Mouse (Mus musculus) lung, postnatal 0 days (tissue): Measurements from ENCODE around the gene Nol3. TPM values are rescaled to one million over a fixed set of nuclear protein-coding genes. Genes with fewer than 3 reads are reported as not detected.
A peak's percentile ranks its signal among the peaks of the same experiment; 100 is the strongest.

Source experiments
- ATAC-seq: fragments of 200-750 bp; cut with Nextera tagmentation; 2 replicates; pipeline ENCODE4 v1.8.0; 2017; ENCODE audit warnings: moderate library complexity
- DNase-seq: peaks from one replicate; pipeline ENCODE4 v3.0.0-alpha.2; 2016; ENCODE audit warnings: low spot score
- H3K27ac ChIP-seq: fragments of 300-500 bp; sonication (generic); 2 replicates; pipeline ENCODE4 v1.5.1; 2014; ENCODE audit warnings: antibody characterized with exemption, mild to moderate bottlenecking, low read length, mixed read lengths
- H3K27me3 ChIP-seq: fragments of 300-500 bp; sonication (generic); replicated peaks from 2 replicates; pipeline ENCODE4 v1.6.1; 2014; ENCODE audit warnings: low read length, mixed read lengths; ENCODE audit not compliant: insufficient read depth
- H3K36me3 ChIP-seq: fragments of 300-500 bp; sonication (generic); 2 replicates; pipeline ENCODE4 v1.6.1; 2014; ENCODE audit warnings: low read length, mixed read lengths; ENCODE audit not compliant: insufficient read depth
- H3K4me1 ChIP-seq: fragments of 300-500 bp; sonication (generic); 2 replicates; pipeline ENCODE4 v1.6.1; 2014; ENCODE audit warnings: antibody characterized with exemption, low read depth, low read length, mixed read lengths; ENCODE audit not compliant: insufficient read depth
- H3K4me2 ChIP-seq: fragments of 300-500 bp; sonication (generic); replicated peaks from 2 replicates; pipeline ENCODE4 v1.6.1; 2014; ENCODE audit warnings: low read depth, mild to moderate bottlenecking, low read length, moderate library complexity, mixed read lengths
- H3K4me3 ChIP-seq: fragments of 300-500 bp; sonication (generic); 2 replicates; pipeline ENCODE4 v1.5.1; 2014; ENCODE audit warnings: low read depth, low read length
- H3K9ac ChIP-seq: fragments of 300-500 bp; sonication (generic); replicated peaks from 2 replicates; pipeline ENCODE4 v1.6.1; 2014; ENCODE audit warnings: low read depth, mild to moderate bottlenecking
- H3K9me3 ChIP-seq: fragments of 300-500 bp; sonication (generic); 2 replicates; pipeline ENCODE4 v1.6.1; 2016; ENCODE audit warnings: low read length, mixed read lengths
- CTCF ChIP-seq: IDR thresholded peaks from 2 replicates; pipeline ENCODE4 v1.5.1; 2016; ENCODE audit warnings: antibody characterized with exemption, mild to moderate bottlenecking
- EP300 ChIP-seq: IDR thresholded peaks from 2 replicates; pipeline ENCODE4 v1.6.1; 2016; ENCODE audit warnings: antibody characterized with exemption, mild to moderate bottlenecking, control low read depth
- WGBS: fragments of 180-500 bp; shearing (Covaris S2); extraction: QIAGEN DNeasy Blood & Tissue Kit; methylation state at CpG from one replicate; pipeline ENCODE4 v1.1.7; 2014; 5-methylcytosine and 5-hydroxymethylcytosine counted together
- polyA plus RNA-seq: library from polyadenylated mRNA; unstranded; fragments of >200 nt; fragmentation: Nextera tagmentation; extraction: Ambion mirVana; gene quantifications from 2 replicates; pipeline ENCODE4 v1.2.1, GENCODE M21; 2015

Gene Nol3
- polyA plus RNA-seq, 1 experiment from 2014 or later: 1.3 TPM

DNA sequence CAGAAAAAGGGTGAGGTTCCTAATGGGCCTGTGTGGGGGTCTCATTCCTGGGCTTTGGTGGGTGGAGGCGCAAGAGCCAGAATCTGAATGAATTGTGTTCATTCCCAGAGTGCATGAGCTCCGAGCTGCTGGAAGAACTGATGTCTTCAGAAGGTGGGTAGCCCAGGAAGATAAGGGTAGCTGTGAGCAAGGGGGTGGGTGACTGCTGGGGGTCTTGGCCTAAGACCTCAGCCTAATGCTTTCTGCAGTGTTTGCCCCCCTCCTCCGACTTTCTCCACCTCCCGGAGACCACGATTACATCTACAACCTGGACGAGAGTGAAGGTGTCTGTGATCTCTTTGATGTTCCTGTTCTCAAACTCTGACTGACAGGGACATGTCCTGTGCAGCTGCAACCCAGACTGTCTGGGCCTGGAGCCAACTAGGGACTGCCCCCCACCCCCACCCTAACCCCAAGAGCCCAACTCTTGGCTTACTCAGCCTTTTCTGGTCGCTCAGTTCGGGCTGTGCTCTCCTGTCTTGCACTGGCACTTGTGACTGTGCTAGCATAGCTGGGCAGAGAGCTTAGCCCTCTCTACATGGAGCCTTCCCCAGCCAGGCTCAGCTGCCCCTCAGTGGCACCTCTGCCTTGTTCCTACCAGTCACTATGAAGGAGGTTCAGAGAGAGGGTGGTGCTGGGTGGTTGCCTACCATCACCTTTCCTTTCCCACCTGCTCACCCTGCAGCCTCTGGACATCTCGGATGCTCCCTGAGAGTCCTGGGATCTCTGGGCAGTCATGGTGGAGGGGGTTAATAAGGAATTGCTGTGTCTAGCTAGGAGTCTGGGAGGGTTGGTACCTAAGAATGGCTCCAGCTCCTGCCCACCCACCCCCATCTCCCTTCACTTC is 28.6 kb downstream of the Nol3 start:
- H3K27ac ChIP-seq: peak overlapping the region; percentile 71
- DNase-seq: peak; percentile 36
- H3K4me2 ChIP-seq: no peak overlapping the region
- TF ChIP-seq EP300: no peak
- TF ChIP-seq CTCF: no peak
- H3K9ac ChIP-seq: no peak overlapping the region
- 42% methylated on average over 9 of the region's 9 CpGs for WGBS
- H3K4me1 ChIP-seq: peaks cover 11% of the 10 kb centered on the region; the same call in 1 of the 2 replicates
- peaks cover 38% of the 10 kb centered on the region for H3K36me3 ChIP-seq
- no peaks in the 10 kb centered on the region for H3K9me3 ChIP-seq
- ATAC-seq: peak; percentile 8
- H3K4me3 ChIP-seq: no peak overlapping the region
- no peaks in the 10 kb centered on the region for H3K27me3 ChIP-seq

DNA sequence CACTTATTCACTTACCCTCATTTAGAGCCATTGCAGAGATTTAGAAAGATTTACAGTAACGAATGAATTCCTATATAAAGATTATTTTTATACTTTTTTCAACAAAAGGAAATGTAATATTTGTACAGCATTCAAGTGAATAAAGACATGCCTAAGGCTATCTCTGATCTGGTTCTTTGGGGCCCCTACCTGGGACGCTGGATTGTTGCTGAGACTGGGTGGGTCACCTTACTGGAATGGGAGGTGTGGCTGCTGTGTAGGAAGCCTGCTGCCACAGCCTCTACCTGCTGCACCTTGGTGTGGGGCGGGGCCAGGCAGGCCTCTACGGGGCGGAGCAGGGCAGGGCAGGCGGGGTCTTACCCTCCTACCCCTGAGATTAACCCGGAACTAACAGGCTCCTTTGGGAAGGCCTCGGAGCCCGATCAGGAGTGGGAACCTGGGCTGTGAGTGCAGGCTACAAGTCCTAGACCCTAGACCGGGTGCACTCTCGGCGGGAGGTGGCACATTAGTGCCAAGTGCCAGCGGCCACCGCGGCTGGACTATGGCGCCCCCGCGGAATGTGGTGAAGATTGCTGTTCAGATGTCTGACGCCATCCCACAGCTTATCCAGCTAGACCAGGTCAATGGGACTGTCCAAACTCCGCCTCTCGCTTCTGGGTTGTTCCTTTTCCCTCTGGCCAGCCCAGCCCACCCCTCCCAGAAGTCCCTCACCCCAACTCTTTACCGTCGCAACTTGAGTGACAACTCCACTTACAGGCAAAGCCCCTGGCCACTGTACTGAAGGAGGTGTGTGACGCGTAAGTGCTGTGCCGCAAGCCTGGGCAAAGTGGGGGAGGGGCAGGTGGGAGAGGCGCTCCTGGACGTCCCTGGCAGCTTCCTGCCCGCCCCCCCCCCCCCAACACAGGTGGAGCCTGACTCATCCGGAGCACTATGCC is 29.5 kb downstream of the Nol3 start, which contains the start of gene Elmo3:
Gene Elmo3, plus strand, starts transcription at position 391 of the 935 bp plus-strand sequence.
- 0 out of 2 replicates have a peak within 1 kb of the TSS, but pooled peaks have one; percentile 16 for H3K9ac ChIP-seq

DNA sequence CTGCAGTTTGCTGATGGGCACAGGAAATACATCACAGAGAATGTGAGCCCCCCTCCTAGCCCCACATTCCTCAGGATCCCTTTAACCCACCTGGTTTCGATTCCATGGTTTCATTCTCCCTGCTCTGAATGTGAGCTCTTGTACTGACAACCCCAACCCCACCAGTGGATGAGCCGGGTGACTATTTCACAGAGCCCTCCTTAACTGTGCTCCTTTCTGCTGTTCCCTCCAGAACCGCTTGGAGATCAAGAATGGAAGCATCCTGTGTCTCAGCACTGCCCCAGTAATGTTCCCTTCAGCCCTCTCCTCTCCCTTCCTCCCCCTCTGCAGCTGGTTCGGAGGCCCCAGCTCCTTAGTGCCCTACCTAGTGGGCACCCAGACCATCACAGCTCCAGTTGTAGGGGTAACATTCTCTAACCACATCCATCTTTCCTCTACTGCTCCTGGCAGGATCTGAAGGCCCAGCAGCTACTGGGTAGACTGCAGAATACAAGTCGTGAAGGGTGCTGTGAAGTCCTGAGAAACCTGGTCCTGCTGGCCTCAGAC is 30.3 kb downstream of the Nol3 start:
- peak overlapping the region; percentile 59 for H3K4me2 ChIP-seq
- no peak for DNase-seq
- no peaks in the 10 kb centered on the region for H3K27me3 ChIP-seq
- H3K27ac ChIP-seq: peak overlapping the region; percentile 87
- H3K4me3 ChIP-seq: peak overlapping the region; percentile 33
- H3K4me1 ChIP-seq: peaks cover 11% of the 10 kb centered on the region; the same call in 1 of the 2 replicates
- peaks cover 27% of the 10 kb centered on the region for H3K36me3 ChIP-seq
- H3K9ac ChIP-seq: no peak overlapping the region
- ATAC-seq: peak; percentile 2; the same call in 1 of the 2 replicates
- peak; percentile 39 for TF ChIP-seq CTCF
- no peak for TF ChIP-seq EP300
- no peaks in the 10 kb centered on the region for H3K9me3 ChIP-seq
- WGBS: 24% methylated on average over 5 of the region's 5 CpGs

More for the DNA sequence above, 29.5 kb downstream of the Nol3 start, which contains the start of gene Elmo3:
- H3K9me3 ChIP-seq: no peaks in the 10 kb centered on the region
- H3K27ac ChIP-seq: peak within 1 kb of the TSS; percentile 87
- peak within 1 kb of the TSS; percentile 33 for H3K4me3 ChIP-seq
- TF ChIP-seq EP300: no peak
- peak; percentile 29; the same call in 1 of the 2 replicates for TF ChIP-seq CTCF
- DNase-seq: peak; percentile 91
- whole genome bisulfite sequencing: 7% methylated on average over 28 of the region's 30 CpGs
- no peaks in the 10 kb centered on the region for H3K27me3 ChIP-seq
- ATAC-seq: peak; percentile 93
- H3K4me2 ChIP-seq: peak within 1 kb of the TSS; percentile 59
- H3K4me1 ChIP-seq: peaks cover 11% of the 10 kb centered on the region; the same call in 1 of the 2 replicates
- H3K36me3 ChIP-seq: peaks cover 30% of the 10 kb centered on the region

DNA sequence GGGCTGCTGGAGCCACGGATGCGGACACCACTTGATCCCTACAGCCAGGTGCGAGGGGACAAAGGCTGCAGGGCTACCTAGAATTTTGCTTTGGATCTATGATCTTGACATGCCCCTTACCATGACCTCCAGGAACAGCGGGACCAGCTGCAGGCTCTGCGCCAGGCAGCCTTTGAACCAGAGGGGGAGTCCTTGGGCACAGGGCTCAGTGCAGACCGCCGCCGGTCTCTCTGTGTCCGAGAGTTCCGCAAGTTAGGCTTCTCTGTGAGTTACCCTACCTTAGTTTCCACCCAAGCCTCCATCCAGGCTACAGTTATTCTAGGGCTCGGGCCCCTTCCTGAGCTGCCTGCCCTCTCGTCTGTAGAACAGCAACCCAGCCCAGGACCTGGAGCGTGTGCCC is 31.7 kb downstream of the Nol3 start:
- Histone ChIP-seq H3K9me3 (no peaks in the 10 kb centered on the region), H3K4me3 (no peak overlapping the region), H3K36me3 (peaks cover 24% of the 10 kb centered on the region), H3K4me2 (no peak overlapping the region), H3K9ac (no peak overlapping the region), H3K27me3 (no peaks in the 10 kb centered on the region), H3K27ac (no peak overlapping the region), H3K4me1 (peaks cover 11% of the 10 kb centered on the region; the same call in 1 of the 2 replicates)
- TF ChIP-seq CTCF (no peak), EP300 (no peak)
- DNase-seq (no peak), ATAC-seq (no peak)
- WGBS: 93% methylated on average over 13 of the region's 13 CpGs

DNA sequence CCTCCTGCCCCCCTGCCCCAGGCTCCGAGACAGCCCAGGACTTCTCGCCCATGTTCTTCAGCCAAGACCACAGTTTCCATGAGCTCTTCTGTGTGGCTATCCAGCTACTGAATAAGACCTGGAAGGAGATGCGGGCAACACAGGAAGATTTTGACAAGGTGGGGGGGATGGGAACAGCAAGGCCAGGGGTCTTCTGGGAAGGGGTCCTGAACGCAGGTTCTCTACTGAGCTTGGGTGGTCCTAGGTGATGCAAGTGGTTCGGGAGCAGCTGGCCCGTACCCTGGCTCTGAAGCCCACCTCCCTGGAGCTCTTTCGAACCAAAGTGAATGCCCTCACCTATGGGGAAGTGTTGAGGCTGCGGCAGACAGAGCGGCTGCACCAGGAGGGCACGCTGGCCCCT is 32.5 kb downstream of the Nol3 start:
- Histone ChIP-seq H3K27ac (no peak overlapping the region), H3K4me1 (peaks cover 11% of the 10 kb centered on the region; the same call in 1 of the 2 replicates), H3K9ac (no peak overlapping the region), H3K27me3 (no peaks in the 10 kb centered on the region), H3K36me3 (peaks cover 30% of the 10 kb centered on the region), H3K4me2 (no peak overlapping the region), H3K4me3 (no peak overlapping the region), H3K9me3 (no peaks in the 10 kb centered on the region)
- ATAC-seq (no peak), DNase-seq (no peak)
- WGBS: 90% methylated on average over 10 of the region's 10 CpGs
- TF ChIP-seq EP300 (no peak), CTCF (no peak)
